Mouse (Mus musculus) pancreas, adult 10 weeks (tissue): Measurements from ENCODE around the gene Mmp13. TPM values are rescaled to one million over a fixed set of nuclear protein-coding genes. Genes with fewer than 3 reads are reported as not detected.

Source experiments
- polyA plus RNA-seq: library from polyadenylated mRNA; stranded (reverse); fragments of 350-450 nt; fragmentation: Illumina TruSeq; extraction: RNeasy Lipid Tissue Mini Kit (QIAGEN cat#74804); gene quantifications from one replicate; pipeline ENCODE4 v1.2.3, GENCODE M21; 2015; ENCODE audit warnings: low read depth, low replicate concordance; ENCODE audit not compliant: insufficient read depth

The Mmp13 gene
- not detected for polyA plus RNA-seq

GRCm38 (mm10) chr9:7272214-7272613 lies at the start of gene Mmp13:
TSS of gene Mmp13 (plus strand) at chr9:7272514.

Other genes with a start within 250 kb of the Mmp13 start
- 3.0 TPM for gene Dync2h1, start 88.1 kb upstream of the Mmp13 start, polyA plus RNA-seq
- gene Dcun1d5, start 88.0 kb upstream of the Mmp13 start, polyA plus RNA-seq = 22.0 TPM
- not detected for gene Mmp12, start 71.9 kb downstream of the Mmp13 start, polyA plus RNA-seq
- not detected for gene Mmp1b, start 115.5 kb downstream of the Mmp13 start, polyA plus RNA-seq
- gene Mmp3, start 173.3 kb downstream of the Mmp13 start, polyA plus RNA-seq = 3.4 TPM
- gene Mmp10, start 229.8 kb downstream of the Mmp13 start, polyA plus RNA-seq = not detected